Mouse (Mus musculus): ENCODE results near the gene Slc45a2. TPM values are rescaled to one million over a fixed set of nuclear protein-coding genes. Genes with fewer than 3 reads are reported as not detected.
A peak's percentile ranks its signal among the peaks of the same experiment; 100 is the strongest.

The Slc45a2 gene
- polyA plus RNA-seq (2012; ENCODE audit: insufficient read depth, insufficient read length, missing spikeins), result not detected in 2 replicates

- Histone ChIP-seq H3K4me1 (ENCODE audit: control insufficient read depth, insufficient read depth, insufficient read length, low read length) (no peaks in the 10 kb centered on the region), H3K27ac (replicated peaks; ENCODE audit: low read depth, low read length) (no peak within 1 kb of the TSS), H3K4me3 (ENCODE audit: insufficient read depth, low read depth, low read length) (no peak within 1 kb of the TSS)
Observed at GRCm38 (mm10) chr15:11000421-11000820, at the start of gene Slc45a2. TSS of gene Slc45a2 (plus strand) at chr15:11000721.

DNA sequence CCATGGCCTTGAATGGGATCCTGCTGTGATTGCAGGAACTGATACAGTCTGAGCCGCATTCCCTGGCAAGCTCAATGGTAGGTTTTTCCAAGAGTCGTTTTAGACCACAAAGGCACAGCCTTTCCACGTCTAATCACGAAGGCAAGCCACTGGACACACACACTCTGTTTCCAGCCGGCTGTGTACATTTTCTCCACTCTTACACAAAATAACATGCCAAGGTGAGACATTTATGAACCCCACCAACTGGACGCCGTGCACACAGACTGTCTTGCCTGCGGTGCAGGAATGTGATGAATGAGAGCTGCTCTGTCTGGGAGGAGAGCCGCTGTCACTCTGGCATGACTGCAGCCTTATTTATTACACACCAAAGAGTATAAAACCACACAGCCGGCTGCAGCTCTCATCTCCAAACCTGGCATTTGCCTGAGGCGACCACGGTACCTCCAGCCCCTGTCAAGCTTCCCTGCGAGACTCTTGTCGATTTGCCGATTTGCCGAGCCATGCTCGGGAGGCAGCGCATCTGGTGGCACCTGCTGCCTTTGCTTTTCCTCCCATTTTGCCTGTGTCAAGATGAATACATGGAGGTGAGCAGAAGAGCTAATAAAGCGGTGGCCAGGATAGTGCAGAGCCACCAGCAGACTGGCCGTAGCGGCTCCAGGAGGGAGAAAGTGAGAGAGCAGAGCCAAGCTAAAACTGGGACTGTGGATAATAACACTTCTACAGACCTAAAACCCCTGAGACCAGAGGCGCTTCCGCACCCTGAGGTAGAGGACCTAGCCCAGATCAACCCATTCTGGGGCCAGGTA, 48.4 kb upstream of the Slc45a2 start, which contains the start of gene C1qtnf3:
TSS of gene C1qtnf3 (plus strand) at position 382 of the 809 bp plus-strand sequence.
- H3K4me3 ChIP-seq (ENCODE audit: insufficient read depth, low read depth, low read length), result peak within 1 kb of the TSS; percentile 10
- H3K4me1 ChIP-seq (ENCODE audit: control insufficient read depth, insufficient read depth, insufficient read length, low read length), result no peaks in the 10 kb centered on the region
- H3K27ac ChIP-seq (replicated peaks; ENCODE audit: low read depth, low read length), result no peak within 1 kb of the TSS

DNA sequence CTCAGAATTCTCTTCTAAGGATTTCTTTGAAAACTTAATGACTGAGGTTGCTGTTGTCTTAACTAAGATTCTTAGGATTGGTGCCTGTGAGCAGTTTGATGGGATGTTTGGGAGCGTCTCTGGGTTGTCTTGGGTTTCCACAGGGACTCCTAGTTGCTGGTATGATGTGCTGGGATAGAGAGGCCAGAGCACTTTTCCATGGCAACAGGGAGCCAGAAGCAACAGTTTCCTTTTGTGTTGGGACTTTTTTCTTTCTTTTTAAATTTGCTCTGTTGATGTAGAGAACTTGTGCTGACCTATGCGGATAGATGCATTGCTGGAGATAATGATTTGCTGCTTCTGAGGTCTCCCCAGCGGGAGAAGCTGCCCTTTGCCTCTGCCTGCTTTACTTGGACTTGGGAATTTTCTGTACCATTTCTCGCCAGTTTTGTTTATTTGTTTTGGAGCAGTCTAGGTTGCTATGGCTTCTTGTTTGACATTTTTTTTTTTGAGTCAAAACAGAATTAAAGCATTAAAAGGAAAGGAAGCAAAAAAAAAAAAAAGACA, 47.7 kb upstream of the Slc45a2 start:
- no peak overlapping the region for H3K4me3 ChIP-seq (ENCODE audit: insufficient read depth, low read depth, low read length)
- no peaks in the 10 kb centered on the region for H3K4me1 ChIP-seq (ENCODE audit: control insufficient read depth, insufficient read depth, insufficient read length, low read length)
- no peak overlapping the region for H3K27ac ChIP-seq (replicated peaks; ENCODE audit: low read depth, low read length)

DNA sequence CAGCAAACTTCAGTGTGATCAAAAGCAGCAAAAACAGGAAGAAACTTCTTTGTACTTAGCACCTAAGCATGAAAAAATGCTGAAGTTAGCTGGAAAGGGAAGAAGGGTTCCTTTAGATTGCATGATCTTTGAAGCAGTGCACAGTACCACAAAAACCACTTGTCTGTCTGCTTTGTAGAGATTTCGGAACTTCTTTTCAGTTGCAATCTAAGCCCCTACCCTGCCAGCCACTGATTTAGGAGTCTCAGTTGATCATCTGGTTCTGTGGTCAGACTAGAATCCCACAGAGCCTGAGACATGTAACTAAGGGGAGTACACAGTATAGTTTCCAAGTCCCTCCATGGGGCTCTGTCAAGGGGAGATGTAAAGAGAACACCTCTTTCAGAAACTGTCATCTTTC, 47.1 kb upstream of the Slc45a2 start:
- Histone ChIP-seq H3K27ac (replicated peaks; ENCODE audit: low read depth, low read length) (no peak overlapping the region), H3K4me3 (ENCODE audit: insufficient read depth, low read depth, low read length) (no peak overlapping the region), H3K4me1 (ENCODE audit: control insufficient read depth, insufficient read depth, insufficient read length, low read length) (no peaks in the 10 kb centered on the region)

DNA sequence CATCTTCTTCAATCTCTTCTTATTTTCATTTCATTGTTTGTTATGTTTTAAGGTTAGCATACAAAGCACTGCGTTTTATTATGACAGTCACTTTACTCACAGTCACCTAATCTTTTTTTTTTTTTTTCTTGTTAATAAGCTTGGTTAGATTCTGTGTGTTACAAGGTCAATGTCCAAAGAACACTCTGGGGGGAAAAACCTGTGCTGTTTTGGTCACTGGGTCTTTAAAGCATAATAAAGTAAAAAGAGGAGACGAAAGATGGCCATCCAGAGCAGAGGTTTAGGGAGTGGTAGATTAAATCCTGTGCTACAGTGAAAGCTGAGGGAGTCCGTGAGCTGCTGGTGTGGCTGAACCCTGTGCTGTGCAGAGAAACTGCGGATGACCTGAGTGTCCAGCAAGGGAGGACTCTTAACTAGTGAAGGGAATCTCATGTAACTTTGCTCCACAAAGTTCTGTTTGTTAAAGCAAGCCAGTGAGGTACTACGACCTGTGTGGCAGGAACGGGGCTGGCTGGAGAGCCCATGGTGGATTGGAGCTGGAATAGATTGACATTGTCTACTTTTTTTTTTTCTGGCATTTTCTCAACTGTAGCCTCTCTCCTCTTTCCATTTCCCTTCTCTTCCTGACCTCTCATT, 46.0 kb upstream of the Slc45a2 start:
- H3K27ac ChIP-seq (replicated peaks; ENCODE audit: low read depth, low read length), result no peak overlapping the region
- peaks cover 2% of the 10 kb centered on the region; the same call in 1 of the 2 replicates for H3K4me1 ChIP-seq (ENCODE audit: control insufficient read depth, insufficient read depth, insufficient read length, low read length)
- H3K4me3 ChIP-seq (ENCODE audit: insufficient read depth, low read depth, low read length), result no peak overlapping the region

- H3K4me1 ChIP-seq (ENCODE audit: control insufficient read depth, insufficient read depth, insufficient read length, low read length), result peaks cover 2% of the 10 kb centered on the region; the same call in 1 of the 2 replicates
- no peak overlapping the region for H3K4me3 ChIP-seq (ENCODE audit: insufficient read depth, low read depth, low read length)
- no peak overlapping the region for H3K27ac ChIP-seq (replicated peaks; ENCODE audit: low read depth, low read length)
Observed at GRCm38 (mm10) chr15:10955156-10955555, 45.4 kb upstream of the Slc45a2 start.

DNA sequence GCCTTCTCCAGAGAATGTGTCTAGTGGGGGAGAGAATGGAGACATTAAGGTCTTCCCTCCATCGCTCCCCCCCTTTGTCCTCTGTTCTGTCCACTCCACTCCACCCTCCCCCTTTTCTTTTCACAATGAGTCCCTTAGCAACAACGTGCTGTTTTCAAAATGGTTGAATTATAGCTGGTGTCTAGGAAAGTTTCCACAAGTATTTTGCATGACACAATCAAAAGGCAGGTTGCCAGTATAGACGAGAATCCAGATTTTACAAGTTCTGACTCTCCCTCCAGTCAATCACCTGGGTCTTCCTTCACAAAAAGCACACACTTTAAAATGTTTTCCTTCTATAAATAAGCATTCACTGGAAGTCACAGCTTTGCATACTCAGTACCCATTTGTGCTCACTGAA, 43.8 kb upstream of the Slc45a2 start:
- no peak overlapping the region for H3K27ac ChIP-seq (replicated peaks; ENCODE audit: low read depth, low read length)
- peaks cover 2% of the 10 kb centered on the region; the same call in 1 of the 2 replicates for H3K4me1 ChIP-seq (ENCODE audit: control insufficient read depth, insufficient read depth, insufficient read length, low read length)
- no peak overlapping the region for H3K4me3 ChIP-seq (ENCODE audit: insufficient read depth, low read depth, low read length)

GRCm38 (mm10) chr15:10959277-10960026, 41.1 kb upstream of the Slc45a2 start:
- Histone ChIP-seq H3K27ac (replicated peaks; ENCODE audit: low read depth, low read length) (no peak overlapping the region), H3K4me1 (ENCODE audit: control insufficient read depth, insufficient read depth, insufficient read length, low read length) (peaks cover 2% of the 10 kb centered on the region; the same call in 1 of the 2 replicates)

DNA sequence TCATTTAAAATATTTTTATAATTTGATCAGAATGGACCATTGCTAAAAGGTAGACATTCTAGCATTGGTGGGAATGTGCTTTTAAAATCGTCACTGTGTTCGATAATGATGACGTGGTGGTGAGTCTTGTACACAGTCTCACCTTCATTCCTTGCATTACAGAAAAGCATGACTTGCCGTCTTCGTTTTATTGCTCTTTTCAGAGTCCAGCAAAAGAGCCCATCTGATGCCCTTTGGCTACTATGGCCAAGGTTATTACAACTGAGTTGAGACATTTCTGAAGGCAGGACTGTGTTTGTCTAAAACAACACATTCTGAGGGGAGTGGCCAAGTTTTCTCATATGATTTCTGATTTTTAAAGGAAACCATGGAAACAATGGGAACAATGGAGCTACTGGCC, 40.3 kb upstream of the Slc45a2 start:
- Histone ChIP-seq H3K27ac (replicated peaks; ENCODE audit: low read depth, low read length) (no peak overlapping the region), H3K4me1 (ENCODE audit: control insufficient read depth, insufficient read depth, insufficient read length, low read length) (peaks cover 2% of the 10 kb centered on the region; the same call in 1 of the 2 replicates), H3K4me3 (ENCODE audit: insufficient read depth, low read depth, low read length) (no peak overlapping the region)

More at GRCm38 (mm10) chr15:10959277-10960026, 41.1 kb upstream of the Slc45a2 start:
- H3K4me3 ChIP-seq (ENCODE audit: insufficient read depth, low read depth, low read length), result no peak overlapping the region

DNA sequence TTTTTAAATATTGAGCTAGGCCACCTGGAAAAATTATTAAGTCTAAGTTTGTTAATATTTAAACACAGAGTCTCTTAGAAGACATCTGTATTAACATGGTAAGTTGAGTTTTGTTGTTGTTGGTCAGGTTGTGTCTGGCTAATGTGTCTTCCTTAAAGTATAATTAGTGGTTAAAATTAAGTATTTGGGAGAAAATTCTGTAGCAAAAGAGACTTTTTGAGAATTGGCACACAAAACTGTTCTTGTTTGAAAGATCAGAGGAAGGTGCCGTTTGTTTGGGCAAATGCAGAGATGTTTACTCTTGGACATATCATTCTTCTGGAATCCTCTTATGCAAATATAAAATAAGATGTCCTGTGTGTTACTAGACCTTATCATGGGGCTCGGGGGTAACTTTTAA, 37.9 kb upstream of the Slc45a2 start:
- Histone ChIP-seq H3K27ac (replicated peaks; ENCODE audit: low read depth, low read length) (no peak overlapping the region), H3K4me1 (ENCODE audit: control insufficient read depth, insufficient read depth, insufficient read length, low read length) (peaks cover 2% of the 10 kb centered on the region; the same call in 1 of the 2 replicates), H3K4me3 (ENCODE audit: insufficient read depth, low read depth, low read length) (no peak overlapping the region)

- no peak overlapping the region for H3K27ac ChIP-seq (replicated peaks; ENCODE audit: low read depth, low read length)
- no peak overlapping the region for H3K4me3 ChIP-seq (ENCODE audit: insufficient read depth, low read depth, low read length)
- no peaks in the 10 kb centered on the region for H3K4me1 ChIP-seq (ENCODE audit: control insufficient read depth, insufficient read depth, insufficient read length, low read length)
Observed at GRCm38 (mm10) chr15:10969439-10969838, 31.1 kb upstream of the Slc45a2 start.

DNA sequence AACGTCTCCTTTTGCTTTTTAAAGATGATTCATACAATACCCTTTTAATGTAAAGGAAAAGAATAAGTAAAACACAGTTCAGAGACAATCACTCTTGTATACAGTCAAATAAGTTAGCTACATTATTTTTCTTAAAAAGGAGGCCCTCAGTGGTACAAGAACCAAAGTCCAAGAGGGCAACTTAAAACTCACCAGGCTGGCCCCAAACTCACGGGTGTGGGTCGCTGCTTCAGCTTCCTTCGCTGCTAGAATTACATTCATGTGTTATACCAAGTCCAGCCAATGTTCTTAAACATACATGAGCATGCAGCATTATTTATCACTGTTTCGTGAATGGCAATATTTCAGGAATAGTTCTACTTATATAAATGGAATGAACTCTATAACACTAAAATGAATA, 29.7 kb upstream of the Slc45a2 start:
- Histone ChIP-seq H3K27ac (replicated peaks; ENCODE audit: low read depth, low read length) (no peak overlapping the region), H3K4me3 (ENCODE audit: insufficient read depth, low read depth, low read length) (no peak overlapping the region), H3K4me1 (ENCODE audit: control insufficient read depth, insufficient read depth, insufficient read length, low read length) (no peaks in the 10 kb centered on the region)

DNA sequence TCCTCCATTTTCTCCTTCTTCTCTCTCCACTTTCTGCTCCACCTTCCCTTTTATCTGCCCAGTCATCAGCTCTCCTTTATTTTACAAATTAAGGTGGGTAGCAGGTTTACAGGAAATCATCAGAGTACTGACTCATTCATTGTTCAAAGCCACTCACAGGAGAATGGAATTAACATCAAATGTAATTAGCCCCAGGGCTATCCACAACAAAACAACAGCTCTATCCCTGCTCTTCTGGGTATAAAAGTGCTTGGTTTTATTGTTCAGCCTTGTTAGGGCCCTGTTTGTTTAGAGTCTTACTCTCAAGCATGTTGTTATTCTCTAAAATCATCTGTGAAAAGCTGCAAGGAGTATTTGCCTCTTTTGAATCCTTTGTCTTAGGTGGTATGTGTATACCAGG, 23.4 kb upstream of the Slc45a2 start:
- H3K27ac ChIP-seq (replicated peaks; ENCODE audit: low read depth, low read length), result no peak overlapping the region
- no peaks in the 10 kb centered on the region for H3K4me1 ChIP-seq (ENCODE audit: control insufficient read depth, insufficient read depth, insufficient read length, low read length)
- no peak overlapping the region for H3K4me3 ChIP-seq (ENCODE audit: insufficient read depth, low read depth, low read length)

GRCm38 (mm10) chr15:10980712-10981111, 19.8 kb upstream of the Slc45a2 start:
- H3K27ac ChIP-seq (replicated peaks; ENCODE audit: low read depth, low read length), result peak overlapping the region; percentile 96; the same call in 1 of the 2 replicates
- no peak overlapping the region; the same call in 1 of the 2 replicates for H3K4me3 ChIP-seq (ENCODE audit: insufficient read depth, low read depth, low read length)
- H3K4me1 ChIP-seq (ENCODE audit: control insufficient read depth, insufficient read depth, insufficient read length, low read length), result no peaks in the 10 kb centered on the region

All from brown adipose tissue, adult 24 weeks (tissue).